Mouse (Mus musculus) megakaryocyte, adult 5-6 weeks (primary cell): ENCODE measurements around the gene Rarres1. TPM values are rescaled to one million over a fixed set of nuclear protein-coding genes. Genes with fewer than 3 reads are reported as not detected.

ENCODE experiments used
- ATAC-seq: 2 replicates; pipeline ENCODE4 v1.8.0; 2016; ENCODE audit warnings: mild to moderate bottlenecking, inconsistent platforms; ENCODE audit not compliant: poor library complexity, severe bottlenecking
- total RNA-seq, 2 experiments: library from RNA; stranded (forward) in 1 of 2; stranded (reverse) in 1 of 2; fragments of 153-499, 151-499 nt in 1 of 2; fragments of 221-1000, 200-1000 nt in 1 of 2; gene quantifications; 2 replicates each; pipeline versions ENCODE4 v1.2.3 to v1.2.4; 2015 to 2017

The Rarres1 gene
- not detected in 2 replicates for total RNA-seq (2015)
- not detected in 2 replicates for total RNA-seq (2017)

DNA sequence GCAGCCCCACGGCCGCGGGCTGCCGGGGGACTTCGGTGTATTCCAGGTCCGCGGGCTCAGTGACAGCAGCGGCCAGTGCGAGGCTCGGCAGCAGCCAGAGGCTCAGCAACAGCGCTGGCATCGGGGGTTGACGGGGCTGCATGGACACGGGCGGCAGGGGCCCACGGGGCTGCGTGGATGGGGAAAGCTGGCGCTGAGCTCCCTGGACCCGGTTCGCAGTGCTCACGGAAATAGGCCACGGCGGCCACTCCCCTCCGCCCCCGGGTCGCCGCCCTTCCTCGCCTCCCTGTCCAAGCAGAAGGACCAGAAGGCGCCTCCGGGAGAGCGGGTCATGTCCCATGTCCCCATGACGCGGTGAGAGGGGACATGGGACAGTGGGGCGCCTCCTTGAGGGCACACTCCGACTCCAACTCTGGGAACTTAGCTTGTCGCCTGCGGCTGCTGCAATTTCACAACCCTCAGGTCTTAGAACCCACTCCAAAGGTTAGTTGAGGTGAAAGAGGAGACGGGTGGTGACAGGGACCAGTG, at the start of gene Rarres1:
Rarres1 (minus strand) TSS at position 250 of the 528 bp plus-strand sequence.
- peak; percentile 51 for ATAC-seq

DNA sequence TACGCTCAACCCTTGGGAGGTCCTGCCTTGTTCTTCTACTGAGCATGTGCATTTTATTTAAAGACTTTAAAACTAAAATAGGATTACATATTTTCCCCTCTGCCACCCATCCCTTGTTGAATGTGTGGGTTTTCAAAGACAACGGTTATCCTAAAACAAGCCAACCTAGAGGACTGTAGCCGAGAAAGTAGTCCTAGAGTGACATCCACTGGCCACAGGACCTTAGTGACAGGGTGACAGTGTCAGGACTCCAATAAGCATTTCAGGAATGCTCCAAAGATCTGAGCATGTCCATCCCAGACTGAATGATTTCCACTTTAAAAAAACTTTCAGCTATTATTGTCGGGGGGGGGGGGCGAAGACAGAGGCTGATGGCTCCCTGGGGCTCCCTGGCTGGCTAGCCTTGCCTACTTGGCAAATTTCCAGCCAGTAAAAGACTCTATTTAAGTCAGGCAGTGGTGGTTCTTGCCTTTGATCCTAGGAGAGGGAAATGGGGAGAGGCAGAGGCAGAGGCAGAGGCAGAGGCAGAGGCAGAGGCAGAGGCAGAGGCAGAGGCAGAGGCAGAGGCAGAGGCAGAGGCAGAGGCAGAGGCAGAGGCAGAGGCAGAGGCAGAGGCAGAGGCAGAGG, 49.5 kb upstream of the Rarres1 start:
- peak; percentile 75 for ATAC-seq

DNA sequence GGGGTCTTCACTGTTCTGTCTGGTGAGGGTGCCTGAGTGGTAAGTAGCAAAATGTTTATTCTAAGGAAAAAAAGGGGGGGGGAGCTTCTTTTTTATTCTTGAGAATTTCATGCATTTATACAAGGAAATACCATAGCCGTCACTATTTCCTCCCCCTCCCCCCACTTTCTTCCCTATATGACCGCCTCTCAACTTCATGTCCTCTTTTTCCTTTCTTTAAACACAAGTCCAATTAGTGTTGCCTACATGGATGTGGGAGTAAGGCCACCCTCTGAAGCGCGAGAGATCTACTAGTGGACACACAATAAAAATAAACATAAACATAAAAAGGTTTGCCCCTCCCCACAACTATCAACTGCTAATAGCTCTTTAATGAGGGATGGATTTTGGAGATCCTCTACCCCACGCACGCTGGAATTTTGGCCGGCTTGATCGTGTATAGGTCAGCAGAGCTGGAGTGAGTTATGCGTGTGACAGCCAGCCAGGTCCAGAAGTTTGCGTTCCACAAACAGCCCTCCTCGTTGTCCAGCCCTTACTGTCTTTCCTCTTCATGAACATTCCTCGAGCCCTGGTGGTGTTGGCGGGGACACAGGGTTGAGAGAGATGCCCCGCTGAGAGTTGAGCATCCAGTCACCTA, 42.5 kb upstream of the Rarres1 start:
- peak; percentile 39; the same call in 1 of the 2 replicates for ATAC-seq

DNA sequence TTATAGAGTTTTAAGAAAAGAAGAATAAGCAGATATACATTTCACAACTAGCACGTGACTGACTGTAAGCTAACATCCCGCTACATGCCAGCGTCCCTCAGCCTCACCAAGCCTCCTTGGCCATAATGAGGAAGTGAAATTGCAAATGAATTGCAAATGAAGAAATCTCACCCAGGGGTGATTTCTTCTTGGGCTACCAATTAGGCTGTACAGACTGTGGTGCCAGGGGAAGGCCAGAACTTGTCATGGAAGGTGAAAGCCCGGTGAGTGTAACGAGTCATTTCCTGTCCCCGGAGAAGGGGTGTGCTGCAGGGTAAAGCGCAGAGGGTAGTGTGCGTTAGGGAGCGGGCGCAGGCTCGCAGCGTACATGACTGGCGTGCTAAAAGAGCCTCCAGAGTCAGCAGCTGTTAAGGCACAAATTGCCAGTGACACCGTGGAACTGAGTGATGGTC, 41.9 kb upstream of the Rarres1 start:
- ATAC-seq, result peak; percentile 95

DNA sequence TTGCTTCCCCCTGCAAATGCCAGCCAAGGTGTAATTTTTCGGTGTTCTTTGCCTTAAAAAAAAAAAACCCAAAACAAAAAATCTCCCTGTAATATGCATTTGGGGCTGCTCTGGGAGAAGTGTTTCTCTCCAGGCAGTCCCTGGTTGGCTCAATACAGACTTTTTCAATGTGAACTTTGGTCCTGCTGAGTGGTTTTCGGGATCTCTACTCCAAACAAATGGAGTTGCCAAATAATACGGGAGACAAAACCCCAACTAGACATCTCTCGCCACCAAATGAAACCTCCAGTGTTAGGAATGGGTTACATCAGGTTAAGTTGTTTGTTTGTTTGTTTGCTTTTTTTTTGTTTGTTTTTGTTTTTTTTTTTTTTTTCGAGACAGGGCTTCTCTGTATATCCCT, 39.9 kb upstream of the Rarres1 start:
- no peak for ATAC-seq

DNA sequence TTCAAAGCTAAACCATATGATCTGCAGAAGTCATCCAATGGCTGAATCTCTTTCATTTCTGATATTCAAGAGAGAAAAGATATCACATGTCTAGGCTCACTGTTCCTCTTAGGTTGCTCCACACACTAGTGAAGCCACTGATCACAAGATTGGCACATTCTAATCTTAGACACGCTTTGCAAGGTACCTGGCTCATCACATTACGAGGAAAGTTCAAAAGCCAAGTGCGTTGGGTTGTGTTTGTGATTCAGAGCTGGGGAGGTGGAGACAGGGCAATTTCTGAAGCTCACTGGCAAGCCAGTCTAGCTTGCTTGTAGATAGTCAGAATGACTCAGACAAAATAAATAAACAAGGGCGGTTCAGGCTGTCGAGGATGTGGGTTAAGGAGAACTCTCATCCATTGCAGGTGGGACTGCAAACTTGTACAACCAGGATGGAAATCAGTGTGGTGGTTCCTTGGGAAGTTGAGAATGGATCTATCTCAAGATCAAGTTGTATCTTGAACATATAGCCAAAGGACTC, 38.7 kb upstream of the Rarres1 start:
- no peak for ATAC-seq

DNA sequence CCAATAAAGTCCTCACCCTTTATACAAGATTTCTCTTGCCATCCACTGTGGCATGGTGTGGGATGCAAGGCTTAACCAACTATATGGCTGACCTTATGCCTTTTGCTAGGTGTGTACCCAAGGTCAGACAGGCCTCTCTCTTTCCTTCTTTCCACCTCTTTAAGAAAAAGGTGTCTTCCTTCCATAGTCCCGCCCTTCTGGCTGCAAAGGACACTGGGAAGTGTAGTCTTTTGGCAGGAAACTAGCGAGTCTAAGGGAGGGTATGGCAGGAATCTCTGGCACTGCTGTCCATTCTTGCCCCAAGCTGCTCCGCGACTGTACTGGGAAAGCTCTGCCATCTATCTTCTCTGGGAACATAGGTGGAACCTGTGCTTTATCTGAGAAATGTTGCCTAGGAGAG, 38.0 kb upstream of the Rarres1 start:
- no peak for ATAC-seq

DNA sequence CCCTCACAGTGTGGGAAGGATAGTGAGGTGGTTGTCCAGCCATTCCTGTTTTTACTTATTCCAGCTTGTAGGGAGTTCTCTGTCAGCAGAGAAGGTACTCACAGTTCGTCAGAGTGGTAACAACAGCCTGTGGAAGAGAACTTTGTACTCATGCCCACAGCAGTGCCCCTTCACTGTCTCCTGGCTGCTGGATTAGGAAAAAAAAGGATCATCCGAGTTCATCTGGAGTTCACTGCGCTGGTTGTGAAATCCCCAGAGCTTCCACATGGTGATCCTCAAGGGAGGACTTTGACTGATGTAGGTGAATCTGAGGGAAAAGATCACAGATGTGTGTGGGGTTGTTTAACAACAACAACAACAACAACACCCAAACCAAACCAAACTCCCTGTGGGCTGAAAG, 35.9 kb upstream of the Rarres1 start:
- no peak for ATAC-seq

DNA sequence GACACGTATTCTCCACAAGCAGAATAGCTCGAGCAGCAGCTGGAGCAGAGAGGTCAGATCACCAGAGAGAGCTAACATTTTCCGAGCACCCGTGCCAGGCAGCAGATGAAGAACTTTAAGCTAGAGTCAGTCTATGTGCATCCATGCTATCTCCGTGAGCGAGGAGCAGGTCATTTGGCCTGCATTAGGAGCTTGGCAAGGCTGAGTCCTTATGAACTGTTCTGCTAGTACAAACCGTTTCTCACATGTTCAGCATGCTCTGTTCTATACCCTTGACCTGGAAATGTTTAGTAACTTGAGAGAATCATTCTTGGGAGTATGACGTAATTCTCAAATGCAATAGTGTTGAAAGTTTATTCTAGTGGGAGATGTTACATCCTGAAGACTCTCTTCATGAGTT, 28.3 kb upstream of the Rarres1 start:
- ATAC-seq, result no peak

DNA sequence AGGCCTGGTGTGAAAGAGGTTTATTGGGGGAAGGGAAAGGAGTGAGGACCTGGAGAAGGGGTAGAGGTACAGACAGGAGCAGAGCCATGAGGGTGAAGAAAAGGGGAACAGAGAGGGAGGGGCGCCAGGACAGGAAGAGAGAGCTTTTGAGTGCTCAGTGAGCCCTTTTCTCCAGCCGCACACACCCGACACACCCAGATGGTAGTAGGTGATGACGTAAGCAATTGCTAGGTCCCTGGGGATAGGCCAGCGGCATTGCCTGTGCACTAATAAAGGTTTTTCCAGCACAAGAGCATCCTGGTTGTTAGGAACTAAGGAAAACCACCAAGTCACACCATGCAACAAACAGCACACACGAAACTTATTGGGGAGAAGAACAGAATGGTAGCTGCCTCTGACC, 9.4 kb upstream of the Rarres1 start:
- ATAC-seq, result peak; percentile 69

DNA sequence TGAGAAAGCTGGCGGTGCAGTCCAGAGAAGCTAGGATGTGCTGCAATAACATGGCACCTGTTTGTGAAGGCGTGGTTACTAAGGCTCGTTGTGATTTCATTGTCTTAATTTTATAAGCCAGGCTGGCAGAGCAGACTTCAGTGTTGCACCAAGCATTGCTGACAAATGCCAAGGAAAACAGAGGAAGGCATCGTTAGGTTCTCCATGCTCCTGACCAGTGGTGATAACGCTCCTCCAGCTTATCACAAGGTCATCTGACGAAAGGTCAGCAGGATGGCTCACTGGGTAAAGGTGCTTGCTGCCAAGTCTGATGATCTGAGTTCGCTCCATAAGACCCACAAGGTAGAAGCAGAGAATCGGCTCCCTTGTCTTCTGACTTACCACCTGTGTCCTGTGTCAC, 7.4 kb upstream of the Rarres1 start:
- ATAC-seq, result no peak

DNA sequence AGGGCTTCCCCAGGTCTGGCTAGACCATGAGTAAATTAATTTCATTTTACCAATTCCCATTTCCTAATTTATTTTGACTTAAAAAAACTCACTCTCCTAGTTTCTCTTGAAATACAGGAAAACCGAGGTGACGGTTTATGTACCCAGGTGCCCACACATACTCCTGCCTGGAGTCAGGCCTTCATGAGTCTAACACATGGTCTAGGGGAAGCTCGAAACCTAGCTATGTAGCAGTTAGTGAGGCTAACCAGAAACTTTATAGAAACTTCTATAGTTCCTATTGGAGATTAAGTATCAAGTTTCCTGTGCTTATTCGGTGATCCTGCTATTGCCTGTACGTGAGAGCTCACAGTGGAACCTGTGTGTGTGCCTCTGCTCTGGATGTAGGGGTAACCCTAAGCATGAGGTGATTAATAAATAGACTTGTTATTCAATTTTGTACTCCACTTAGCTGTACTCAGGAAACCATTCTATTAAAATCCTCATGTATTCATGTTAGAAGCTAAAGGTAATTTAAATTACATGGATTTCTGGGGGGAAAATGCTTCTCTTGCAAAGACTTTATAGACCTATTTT, 5.3 kb upstream of the Rarres1 start:
- no peak for ATAC-seq

DNA sequence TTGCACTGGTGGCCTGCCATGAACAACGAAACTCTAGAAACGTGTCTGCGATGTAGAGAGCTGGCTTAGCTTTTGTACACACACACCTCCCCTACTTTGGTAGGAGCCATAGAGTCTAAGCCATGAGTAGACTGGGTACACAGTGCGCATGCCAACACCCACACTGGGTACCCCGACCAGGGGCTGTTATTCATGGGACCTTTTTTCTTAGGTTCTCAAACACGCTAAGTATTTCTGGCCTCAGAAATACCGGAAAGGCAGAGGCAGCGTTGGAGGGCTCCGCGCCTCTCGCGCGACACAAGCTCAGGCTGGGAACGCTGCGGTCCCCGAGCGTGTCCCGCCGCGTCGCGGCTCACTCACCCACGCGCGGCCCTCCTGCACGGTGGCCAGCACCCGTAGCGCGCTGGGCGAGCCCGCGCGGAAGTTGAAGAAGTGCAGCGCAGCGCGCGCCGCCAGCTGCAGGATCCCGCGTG, 486 bp downstream of the Rarres1 start:
- peak; percentile 34 for ATAC-seq

DNA sequence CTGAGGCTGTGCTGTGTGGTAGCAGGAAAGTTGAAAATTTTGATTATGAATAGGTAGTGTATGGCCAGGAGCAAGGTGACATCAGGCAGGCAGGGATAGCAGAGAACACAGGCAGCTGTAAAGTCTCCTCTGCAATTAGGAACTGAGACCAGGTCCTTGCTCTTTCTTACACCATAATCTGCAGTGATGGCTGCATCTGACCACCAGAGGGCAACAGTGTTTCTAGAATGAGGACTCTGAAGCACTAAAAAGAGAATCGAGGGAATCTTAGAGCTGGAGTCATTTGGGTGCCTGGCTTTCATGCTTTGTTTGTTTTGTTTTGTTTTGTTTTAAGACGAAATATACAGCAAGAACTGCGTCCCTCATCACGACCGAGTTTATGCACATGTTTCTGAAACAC, 2.5 kb downstream of the Rarres1 start:
- ATAC-seq, result peak; percentile 85

DNA sequence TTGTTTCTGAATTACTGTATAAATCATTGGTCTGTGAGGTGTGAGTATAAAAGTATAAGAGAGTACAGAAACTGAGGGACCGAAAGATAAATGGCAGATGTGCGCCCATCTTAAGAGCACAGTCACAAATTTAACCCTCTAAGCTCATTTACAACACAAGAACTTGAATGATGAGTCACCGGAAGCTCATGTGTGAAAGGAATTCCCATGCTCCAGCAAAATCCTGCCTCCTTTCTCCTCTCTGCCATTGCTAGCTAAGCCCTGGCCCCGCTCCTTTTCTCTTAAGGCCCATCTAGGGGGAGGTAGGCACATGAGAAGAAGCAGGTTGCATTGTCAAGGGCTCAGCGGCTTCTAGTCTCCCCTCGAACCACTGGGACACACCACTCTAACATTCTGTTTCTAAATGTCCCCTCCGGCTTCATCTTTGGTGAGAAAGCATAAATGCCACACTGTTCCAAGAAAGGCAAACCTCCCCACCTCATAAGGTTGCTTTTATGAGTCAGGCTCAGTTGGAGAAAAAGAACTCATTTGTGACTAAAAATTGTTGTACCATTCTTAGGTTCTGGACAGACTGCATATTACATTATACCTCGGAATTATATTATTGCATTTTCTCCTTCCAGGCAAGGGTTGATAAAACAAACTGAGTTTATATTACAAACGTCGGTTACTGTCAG, 7.0 kb downstream of the Rarres1 start:
- no peak for ATAC-seq

DNA sequence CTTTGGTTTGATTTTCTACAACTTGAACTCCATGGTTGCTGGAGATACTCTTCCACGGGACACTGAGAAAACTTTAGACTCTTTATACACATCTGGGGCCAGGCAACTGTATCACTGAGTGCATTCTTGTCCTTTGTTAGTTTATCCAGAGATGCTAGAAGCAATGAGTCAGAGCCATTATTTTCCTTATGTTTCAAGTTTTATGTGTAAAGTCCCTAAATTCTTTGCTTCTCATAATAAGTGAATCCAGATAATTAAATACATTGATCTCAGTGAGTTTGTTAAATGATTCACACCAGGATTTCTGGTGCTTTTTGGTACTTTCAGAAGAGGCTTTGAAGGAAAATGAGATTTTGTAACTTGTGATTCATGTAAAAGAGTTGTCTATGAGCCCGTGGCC, 10.0 kb downstream of the Rarres1 start:
- no peak for ATAC-seq

DNA sequence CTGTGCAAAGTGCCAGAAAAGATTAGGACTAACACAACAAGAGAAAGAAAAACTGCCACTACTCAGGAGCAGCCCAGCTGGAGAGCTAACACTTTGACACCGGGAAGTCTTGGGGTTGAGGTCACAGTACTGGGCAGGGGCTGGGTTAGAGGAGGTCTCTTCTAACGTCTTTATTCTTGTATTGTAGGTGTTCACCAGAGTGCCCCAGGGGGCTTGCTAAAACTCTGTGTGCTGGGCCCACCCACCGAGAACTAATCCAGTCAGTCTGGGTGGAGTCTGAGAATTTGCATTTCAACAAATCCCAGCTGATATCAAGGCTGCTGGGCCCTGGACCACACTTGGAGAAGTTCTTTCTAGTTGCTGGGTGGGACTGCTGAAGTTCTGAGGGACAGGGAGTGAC, 11.4 kb downstream of the Rarres1 start:
- no peak for ATAC-seq

DNA sequence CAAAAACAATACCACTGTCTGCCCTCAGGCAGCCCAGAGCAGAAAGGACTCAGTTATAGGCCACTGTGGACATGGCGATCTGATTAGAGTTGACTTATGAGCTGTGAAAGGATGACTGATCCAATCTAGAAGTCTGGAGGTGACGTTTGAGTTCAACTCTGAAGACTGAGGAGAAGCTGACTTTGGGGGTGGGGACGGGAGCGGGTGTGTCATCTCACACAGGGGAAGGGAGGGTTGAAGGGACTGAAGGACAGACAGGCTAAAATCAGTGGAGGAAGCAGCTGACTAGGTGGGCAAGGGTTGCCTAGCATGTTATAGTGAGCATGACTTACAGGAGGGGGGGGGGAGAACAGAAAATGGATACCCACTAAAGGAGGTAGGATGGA, 15.9 kb downstream of the Rarres1 start:
- no peak for ATAC-seq

DNA sequence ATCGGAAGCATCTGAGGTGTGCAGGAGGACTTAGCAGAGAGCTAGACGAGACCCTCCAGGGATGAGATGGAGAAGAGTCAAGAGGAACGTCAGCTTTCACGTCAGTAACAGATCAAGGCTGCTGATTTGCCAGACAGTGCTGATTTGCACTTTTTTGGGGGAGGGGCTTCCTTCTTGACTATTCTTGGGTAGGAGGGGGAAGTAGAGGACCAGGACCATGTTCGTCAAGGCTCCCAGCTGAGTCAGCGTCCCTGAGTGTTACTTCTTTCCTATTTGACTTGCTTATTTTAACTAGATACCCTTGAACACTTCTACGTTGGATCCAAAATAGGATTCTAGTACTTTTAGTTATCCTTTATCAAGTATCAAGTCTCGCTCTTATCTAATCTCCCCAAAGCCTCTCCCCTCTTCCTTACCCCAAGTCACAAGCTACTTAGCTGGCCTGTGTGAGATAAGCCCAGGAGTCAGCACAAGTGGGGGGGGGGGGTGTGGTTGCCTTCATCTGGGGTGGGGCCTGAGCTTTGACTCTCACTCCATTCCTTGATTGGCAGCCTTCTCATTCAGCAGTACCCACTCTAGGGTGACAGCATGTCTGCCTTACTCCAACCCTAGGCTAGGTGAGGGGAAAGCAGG, 16.4 kb downstream of the Rarres1 start:
- ATAC-seq, result no peak

DNA sequence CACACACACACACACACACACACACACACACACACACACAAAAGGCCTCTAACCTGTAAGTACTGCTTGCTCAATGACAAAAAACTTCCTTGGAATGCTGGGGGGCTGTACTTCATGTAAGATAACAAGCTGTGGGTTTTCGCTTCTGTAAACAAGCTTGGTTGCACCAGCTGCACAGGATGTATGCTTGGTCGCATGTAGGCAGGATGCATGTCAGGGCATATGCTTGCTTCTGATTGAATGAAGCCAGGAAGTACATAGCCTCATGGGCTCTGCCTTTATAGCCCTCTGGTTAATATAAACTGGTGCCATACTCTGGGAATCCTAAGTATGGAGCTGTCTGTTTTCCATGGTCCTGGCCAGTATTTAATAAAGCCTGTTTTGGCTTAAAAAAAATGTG, 17.3 kb downstream of the Rarres1 start:
- no peak for ATAC-seq

DNA sequence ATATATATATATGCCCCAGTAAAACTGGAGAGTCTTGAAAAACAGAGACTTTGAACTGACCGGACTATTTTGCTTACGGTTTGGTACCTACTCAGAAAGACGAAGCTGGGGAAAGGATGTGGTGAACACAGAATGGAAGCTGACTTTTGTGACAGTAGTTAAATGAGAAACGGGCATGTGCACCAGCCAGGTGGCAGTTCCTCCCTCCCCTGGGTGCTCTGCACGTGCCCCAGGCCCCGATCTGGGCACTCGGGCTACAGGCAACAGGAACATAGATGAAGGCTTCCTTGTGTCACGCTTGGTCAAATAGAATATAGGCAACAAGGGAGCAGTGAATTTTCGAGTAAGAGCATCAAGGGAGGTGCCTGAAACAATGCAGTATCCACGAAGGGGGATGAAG, 19.0 kb downstream of the Rarres1 start:
- ATAC-seq, result no peak
